Mouse (Mus musculus): ENCODE results near the gene Iqgap1.

Iqgap1 gene

GRCm38 (mm10) chr7:80667190-80667589, 158.6 kb downstream of the Iqgap1 start:
- no peak for DNase-seq (ENCODE audit: low spot score in 2 of 2)

GRCm38 (mm10) chr7:80666198-80666915, 159.4 kb downstream of the Iqgap1 start:
- DNase-seq (ENCODE audit: low spot score in 2 of 2), result no peak
